Mouse (Mus musculus): ENCODE data around the gene Ivd. TPM values are rescaled to one million over a fixed set of nuclear protein-coding genes. Genes with fewer than 3 reads are reported as not detected.

The Ivd gene
- total RNA-seq (2014; fragmentation: Nextera tagmentation): 17.9 and 24.0 TPM in 2 replicates
- total RNA-seq (2017): 15.7 and 30.3 TPM in 2 replicates

- ATAC-seq (replicated peaks; ENCODE audit: low FRiP score, low TSS enrichment, poor library complexity, severe bottlenecking): peak; percentile 100
These were observed at the start of gene Ivd for GRCm38 (mm10) chr2:118861454-118862339. Gene Ivd, plus strand, starts transcription at chr2:118861954.

- no peak for ATAC-seq (replicated peaks; ENCODE audit: low FRiP score, low TSS enrichment, poor library complexity, severe bottlenecking)
These were observed 49.0 kb upstream of the Ivd start for GRCm38 (mm10) chr2:118812724-118813123.

DNA sequence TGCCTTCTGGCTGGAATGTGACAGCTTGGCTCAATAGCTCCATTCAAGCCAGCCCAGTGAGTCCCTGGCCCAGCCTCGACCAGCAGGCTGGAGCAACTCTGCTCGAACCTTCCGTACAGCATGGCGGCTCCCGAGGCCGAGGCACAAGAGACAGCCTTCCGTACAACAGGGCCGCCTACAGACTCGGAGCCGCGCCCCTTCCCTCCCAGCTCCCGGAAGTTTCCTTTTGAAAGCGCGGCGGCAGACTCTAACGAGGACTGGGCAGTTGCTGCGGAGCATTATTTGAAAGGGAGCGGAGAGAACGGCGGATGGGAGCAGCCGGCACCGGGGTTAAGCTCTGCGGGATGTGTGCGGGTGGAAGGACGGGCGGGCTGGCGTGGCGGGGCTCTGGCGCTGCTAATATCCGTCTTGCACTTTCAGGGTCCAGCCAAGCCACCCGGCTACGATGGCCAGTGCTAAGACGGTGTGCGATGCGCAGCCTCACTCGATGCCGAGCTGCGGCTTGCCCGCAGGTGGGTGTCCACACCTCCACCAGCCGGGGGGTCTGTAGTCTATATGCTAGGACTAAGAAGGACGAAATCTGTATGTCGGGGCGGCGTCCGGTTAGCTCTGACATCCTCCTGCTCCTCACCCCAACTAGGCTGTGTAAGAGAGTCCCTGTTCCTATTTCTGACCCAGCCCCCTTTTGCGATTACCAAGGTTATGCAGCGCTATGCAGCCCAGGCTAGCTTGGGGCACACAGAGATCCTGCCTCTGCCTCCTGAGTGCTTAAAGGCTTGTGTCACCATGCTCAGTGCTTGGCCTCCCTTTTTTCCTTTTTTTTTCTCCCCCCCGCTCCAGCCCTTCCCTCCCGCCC lies 47.5 kb upstream of the Ivd start, which contains the start of gene Knstrn:
Gene Knstrn, plus strand, starts transcription at position 23 of the 856 bp plus-strand sequence.
- ATAC-seq (replicated peaks; ENCODE audit: low FRiP score, low TSS enrichment, poor library complexity, severe bottlenecking): peak; percentile 99

DNA sequence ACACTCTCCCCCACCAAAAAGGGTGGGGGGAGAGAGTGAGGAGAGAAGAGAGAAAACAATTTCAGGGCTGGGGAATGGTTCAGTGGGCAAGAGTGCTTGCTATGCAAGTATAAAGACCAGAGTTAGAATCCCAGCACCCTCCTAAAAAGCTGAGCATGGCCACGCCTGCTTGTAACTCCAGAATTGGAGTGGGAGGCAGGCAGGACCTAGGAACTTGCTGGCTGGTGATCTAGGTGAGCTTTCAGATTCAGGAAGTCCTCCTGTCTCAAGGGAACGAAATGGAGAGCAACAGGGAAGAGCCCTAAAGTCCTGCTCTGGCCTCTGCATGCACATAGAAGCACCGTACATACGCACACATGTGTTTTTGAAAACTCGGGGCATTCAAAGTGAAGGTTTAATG lies 39.0 kb upstream of the Ivd start:
- no peak for ATAC-seq (replicated peaks; ENCODE audit: low FRiP score, low TSS enrichment, poor library complexity, severe bottlenecking)

- ATAC-seq (replicated peaks; ENCODE audit: low FRiP score, low TSS enrichment, poor library complexity, severe bottlenecking): no peak
These were observed 37.4 kb upstream of the Ivd start for GRCm38 (mm10) chr2:118824396-118824795.

- no peak for ATAC-seq (replicated peaks; ENCODE audit: low FRiP score, low TSS enrichment, poor library complexity, severe bottlenecking)
These were observed 32.7 kb upstream of the Ivd start for GRCm38 (mm10) chr2:118829096-118829495.

DNA sequence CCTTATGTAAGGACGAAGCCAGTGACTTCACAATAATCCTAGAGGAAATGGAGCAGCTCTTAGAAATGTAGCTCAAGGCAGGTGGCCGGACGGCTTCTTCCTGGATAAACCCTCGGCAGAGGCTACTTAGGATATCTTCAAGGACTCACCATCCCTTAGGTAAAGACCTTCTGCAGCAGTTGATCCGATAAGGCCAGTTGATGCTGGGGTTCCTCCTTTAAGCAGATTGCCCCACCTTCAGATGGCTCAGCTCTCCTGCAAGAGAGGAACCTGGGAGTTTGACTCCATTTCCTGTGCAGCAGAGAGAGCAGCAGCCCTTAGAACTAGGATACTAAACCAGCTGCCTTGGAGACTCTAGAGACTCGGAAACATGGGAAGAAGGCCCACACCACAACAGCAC lies 27.7 kb upstream of the Ivd start:
- ATAC-seq (replicated peaks; ENCODE audit: low FRiP score, low TSS enrichment, poor library complexity, severe bottlenecking): no peak

- no peak for ATAC-seq (replicated peaks; ENCODE audit: low FRiP score, low TSS enrichment, poor library complexity, severe bottlenecking)
These were observed 26.6 kb upstream of the Ivd start for GRCm38 (mm10) chr2:118835115-118835514.

GRCm38 (mm10) chr2:118838330-118838729 lies 23.4 kb upstream of the Ivd start:
- ATAC-seq (replicated peaks; ENCODE audit: low FRiP score, low TSS enrichment, poor library complexity, severe bottlenecking): no peak

- ATAC-seq (replicated peaks; ENCODE audit: low FRiP score, low TSS enrichment, poor library complexity, severe bottlenecking): no peak
These were observed 20.6 kb upstream of the Ivd start for GRCm38 (mm10) chr2:118841186-118841585.

DNA sequence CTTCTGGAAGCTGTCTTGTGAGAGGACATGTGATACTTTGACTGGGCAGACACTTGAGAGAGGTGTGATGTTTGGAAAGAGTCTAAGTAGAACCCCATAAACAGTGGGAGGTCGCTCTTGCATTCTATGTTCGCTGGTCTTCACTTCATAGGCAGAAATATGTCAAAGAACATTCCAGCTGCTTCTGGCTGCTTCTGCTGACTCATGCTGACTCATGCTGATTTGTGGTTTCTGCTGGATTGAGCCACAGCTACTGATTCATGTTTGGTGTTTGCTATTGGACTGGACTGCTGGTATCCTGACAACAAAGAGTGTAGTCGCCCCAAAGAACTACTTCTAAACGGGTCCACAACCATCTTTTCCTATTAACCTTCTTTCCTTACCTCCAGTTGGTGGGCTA lies 20.0 kb upstream of the Ivd start:
- ATAC-seq (replicated peaks; ENCODE audit: low FRiP score, low TSS enrichment, poor library complexity, severe bottlenecking): no peak

- ATAC-seq (replicated peaks; ENCODE audit: low FRiP score, low TSS enrichment, poor library complexity, severe bottlenecking): no peak
These were observed 17.3 kb upstream of the Ivd start for GRCm38 (mm10) chr2:118844427-118844826.

GRCm38 (mm10) chr2:118846246-118846645 lies 15.5 kb upstream of the Ivd start:
- ATAC-seq (replicated peaks; ENCODE audit: low FRiP score, low TSS enrichment, poor library complexity, severe bottlenecking): peak; percentile 55; the same call in 1 of the 2 replicates

GRCm38 (mm10) chr2:118851756-118852155 lies 10.0 kb upstream of the Ivd start:
- no peak for ATAC-seq (replicated peaks; ENCODE audit: low FRiP score, low TSS enrichment, poor library complexity, severe bottlenecking)

GRCm38 (mm10) chr2:118862340-118862675 lies 554 bp downstream of the Ivd start:
- no peak for ATAC-seq (replicated peaks; ENCODE audit: low FRiP score, low TSS enrichment, poor library complexity, severe bottlenecking)

- ATAC-seq (replicated peaks; ENCODE audit: low FRiP score, low TSS enrichment, poor library complexity, severe bottlenecking): no peak
These were observed 8.8 kb downstream of the Ivd start for GRCm38 (mm10) chr2:118870601-118871000.

DNA sequence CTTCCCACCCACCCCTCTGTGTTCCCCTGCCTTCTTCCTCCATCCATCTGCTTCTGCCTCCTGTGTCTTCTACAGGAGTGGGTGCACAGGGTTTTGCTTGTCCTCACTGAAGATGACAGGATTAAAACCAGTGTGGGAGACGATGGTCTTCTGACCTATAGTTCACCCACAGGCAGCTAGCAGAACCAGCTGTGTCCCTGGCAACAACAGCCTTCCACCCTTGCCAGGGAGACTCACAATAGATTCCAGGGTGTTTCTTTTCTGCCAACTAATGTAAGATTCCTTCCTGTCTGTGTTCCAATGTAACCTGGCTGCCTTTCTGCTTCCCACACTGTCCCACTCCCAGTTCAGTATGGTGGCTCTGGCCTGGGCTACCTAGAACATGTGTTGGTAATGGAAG lies 9.3 kb downstream of the Ivd start:
- ATAC-seq (replicated peaks; ENCODE audit: low FRiP score, low TSS enrichment, poor library complexity, severe bottlenecking): no peak

- ATAC-seq (replicated peaks; ENCODE audit: low FRiP score, low TSS enrichment, poor library complexity, severe bottlenecking): no peak
These were observed 11.3 kb downstream of the Ivd start for GRCm38 (mm10) chr2:118873018-118873417.

GRCm38 (mm10) chr2:118873890-118874430 lies 12.2 kb downstream of the Ivd start:
- ATAC-seq (replicated peaks; ENCODE audit: low FRiP score, low TSS enrichment, poor library complexity, severe bottlenecking): no peak

DNA sequence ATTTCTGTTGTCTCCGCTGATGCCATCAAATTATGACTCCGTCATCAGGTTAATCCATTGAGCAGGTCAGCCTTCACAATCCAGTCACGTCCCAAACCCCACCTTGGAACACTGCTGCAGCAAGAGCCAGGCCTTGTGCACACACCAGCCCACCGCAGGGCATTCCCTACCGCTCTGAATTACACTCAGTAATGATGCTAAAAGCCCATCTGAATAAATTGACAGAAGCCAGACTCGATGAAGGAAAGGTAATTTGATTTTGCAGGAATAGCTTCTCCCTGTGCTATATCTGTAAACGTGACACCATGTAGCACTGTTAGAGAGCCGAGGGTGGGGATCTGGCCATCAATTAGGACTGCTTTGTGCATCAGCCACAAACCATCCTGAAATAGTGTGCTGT lies 13.6 kb downstream of the Ivd start:
- ATAC-seq (replicated peaks; ENCODE audit: low FRiP score, low TSS enrichment, poor library complexity, severe bottlenecking): no peak
